Mouse (Mus musculus): ENCODE results near the gene Imp3. TPM values are rescaled to one million over a fixed set of nuclear protein-coding genes. Genes with fewer than 3 reads are reported as not detected.
"Not testable (repeated sequence)": the region's sequence is repeated elsewhere in the genome, so short reads cannot be mapped to it uniquely, and the experiment has no call there.

The Imp3 gene
- polyA plus RNA-seq, 2 experiments = 95.2 to 165 TPM

DNA sequence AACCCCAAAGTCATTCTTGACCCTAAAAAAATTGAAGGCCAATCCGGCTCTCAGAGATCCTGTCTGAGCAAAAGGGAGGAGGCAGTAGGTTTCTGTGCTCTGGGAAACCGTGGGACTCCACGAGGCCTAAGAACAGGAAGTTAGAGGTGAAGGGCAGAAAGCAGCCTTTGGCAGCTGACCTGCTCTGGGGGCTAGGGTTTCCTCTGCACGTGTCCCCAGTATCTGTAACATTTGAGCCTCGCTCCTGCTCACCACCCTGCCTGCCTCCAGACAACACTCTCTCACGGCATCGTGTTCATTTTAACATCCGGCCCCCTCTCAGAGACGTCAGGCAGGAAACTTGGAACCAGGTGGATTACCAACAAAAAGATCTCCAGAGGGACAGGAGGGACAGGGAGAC lies 36.7 kb upstream of the Imp3 start:
- Histone ChIP-seq H3K4me3 (replicated peaks; ENCODE audit: low read length) (no peak overlapping the region), H3K4me2 (replicated peaks; ENCODE audit: low read depth, low read length, severe bottlenecking) (no peak overlapping the region), H3K4me1 (ENCODE audit: control insufficient read depth, insufficient read depth, low read length) (peaks cover 4% of the 10 kb centered on the region; the same call in 1 of the 2 replicates), H3K9ac (ENCODE audit: low read depth, low read length, severe bottlenecking) (no peak overlapping the region), H3K9me3 (ENCODE audit: control insufficient read depth, low read length) (no peaks in the 10 kb centered on the region), H3K36me3 (ENCODE audit: control insufficient read depth, insufficient read depth, low read length) (no peaks in the 10 kb centered on the region; the same call in 1 of the 2 replicates), H3K27me3 (ENCODE audit: control insufficient read depth, insufficient read depth, low read length) (no peaks in the 10 kb centered on the region), H3K27ac (replicated peaks; ENCODE audit: low read depth, low read length) (no peak overlapping the region)
- DNase-seq (ENCODE audit: low spot score) (no peak), ATAC-seq (ENCODE audit: low FRiP score, low read depth) (no peak)
- 35% methylated on average over 9 of the region's 9 CpGs for WGBS
- TF ChIP-seq POLR2A (IDR thresholded peaks at IDR 0.05; ENCODE audit: borderline replicate concordance, extremely low read depth, insufficient read depth, insufficient read length) = no peak

DNA sequence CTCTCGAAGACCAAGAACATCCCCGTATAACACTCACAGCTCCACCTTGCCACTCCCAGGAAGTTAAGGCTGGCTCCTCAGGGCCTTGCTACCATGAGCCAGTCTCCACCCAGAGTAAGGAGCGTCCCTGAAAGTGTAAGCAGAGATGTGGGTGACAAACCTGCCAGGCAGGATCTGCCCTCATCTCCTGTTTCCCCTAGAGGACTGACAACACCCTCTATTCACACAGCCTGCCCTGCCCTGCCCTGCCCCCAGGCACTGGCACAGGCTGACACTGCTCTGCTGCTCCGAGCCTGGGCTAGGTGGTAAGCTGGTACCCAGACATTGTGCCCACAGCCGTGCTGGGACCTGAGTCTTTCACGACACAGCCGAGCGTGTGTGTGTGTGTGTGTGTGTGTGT lies 36.1 kb upstream of the Imp3 start:
- Histone ChIP-seq H3K4me1 (ENCODE audit: control insufficient read depth, insufficient read depth, low read length) (peaks cover 4% of the 10 kb centered on the region; the same call in 1 of the 2 replicates), H3K9me3 (ENCODE audit: control insufficient read depth, low read length) (no peaks in the 10 kb centered on the region), H3K27ac (replicated peaks; ENCODE audit: low read depth, low read length) (no peak overlapping the region), H3K4me3 (replicated peaks; ENCODE audit: low read length) (no peak overlapping the region), H3K4me2 (replicated peaks; ENCODE audit: low read depth, low read length, severe bottlenecking) (no peak overlapping the region), H3K9ac (ENCODE audit: low read depth, low read length, severe bottlenecking) (no peak overlapping the region), H3K27me3 (ENCODE audit: control insufficient read depth, insufficient read depth, low read length) (no peaks in the 10 kb centered on the region), H3K36me3 (ENCODE audit: control insufficient read depth, insufficient read depth, low read length) (no peaks in the 10 kb centered on the region; the same call in 1 of the 2 replicates)
- ATAC-seq (ENCODE audit: low FRiP score, low read depth) = no peak
- TF ChIP-seq POLR2A (IDR thresholded peaks at IDR 0.05; ENCODE audit: borderline replicate concordance, extremely low read depth, insufficient read depth, insufficient read length) = no peak
- no peak for DNase-seq (ENCODE audit: low spot score)
- 52% methylated on average over 8 of the region's 8 CpGs for WGBS

GRCm38 (mm10) chr9:56903662-56904061 lies 33.6 kb upstream of the Imp3 start:
- no peaks in the 10 kb centered on the region for H3K36me3 ChIP-seq (ENCODE audit: control insufficient read depth, insufficient read depth, low read length)
- no peak for TF ChIP-seq POLR2A (IDR thresholded peaks at IDR 0.05; ENCODE audit: borderline replicate concordance, extremely low read depth, insufficient read depth, insufficient read length)
- WGBS = 80% methylated on average over 3 of the region's 3 CpGs

GRCm38 (mm10) chr9:56907549-56907948 lies 29.7 kb upstream of the Imp3 start:
- WGBS = 87% methylated on average over 9 of the region's 9 CpGs

More at GRCm38 (mm10) chr9:56903662-56904061, 33.6 kb upstream of the Imp3 start:
- no peak for DNase-seq (ENCODE audit: low spot score)
- no peak overlapping the region for H3K9ac ChIP-seq (ENCODE audit: low read depth, low read length, severe bottlenecking)
- H3K27me3 ChIP-seq (ENCODE audit: control insufficient read depth, insufficient read depth, low read length) = no peaks in the 10 kb centered on the region
- H3K4me1 ChIP-seq (ENCODE audit: control insufficient read depth, insufficient read depth, low read length) = peaks cover 4% of the 10 kb centered on the region; the same call in 1 of the 2 replicates
- H3K4me2 ChIP-seq (replicated peaks; ENCODE audit: low read depth, low read length, severe bottlenecking) = no peak overlapping the region
- H3K27ac ChIP-seq (replicated peaks; ENCODE audit: low read depth, low read length) = no peak overlapping the region
- no peaks in the 10 kb centered on the region for H3K9me3 ChIP-seq (ENCODE audit: control insufficient read depth, low read length)
- no peak for ATAC-seq (ENCODE audit: low FRiP score, low read depth)
- no peak overlapping the region for H3K4me3 ChIP-seq (replicated peaks; ENCODE audit: low read length)

GRCm38 (mm10) chr9:56909991-56910390 lies 27.3 kb upstream of the Imp3 start:
- WGBS = 34% methylated on average over 4 of the region's 4 CpGs
- H3K9me3 ChIP-seq (ENCODE audit: control insufficient read depth, low read length); DNase-seq (ENCODE audit: low spot score); H3K9ac ChIP-seq (ENCODE audit: low read depth, low read length, severe bottlenecking); ATAC-seq (ENCODE audit: low FRiP score, low read depth); H3K27ac ChIP-seq (replicated peaks; ENCODE audit: low read depth, low read length); H3K27me3 ChIP-seq (ENCODE audit: control insufficient read depth, insufficient read depth, low read length); H3K4me1 ChIP-seq (ENCODE audit: control insufficient read depth, insufficient read depth, low read length); H3K36me3 ChIP-seq (ENCODE audit: control insufficient read depth, insufficient read depth, low read length); H3K4me3 ChIP-seq (replicated peaks; ENCODE audit: low read length); H3K4me2 ChIP-seq (replicated peaks; ENCODE audit: low read depth, low read length, severe bottlenecking): not testable (repeated sequence)

More at GRCm38 (mm10) chr9:56907549-56907948, 29.7 kb upstream of the Imp3 start:
- no peak for ATAC-seq (ENCODE audit: low FRiP score, low read depth)
- Histone ChIP-seq H3K4me3 (replicated peaks; ENCODE audit: low read length) (no peak overlapping the region), H3K9me3 (ENCODE audit: control insufficient read depth, low read length) (no peaks in the 10 kb centered on the region), H3K9ac (ENCODE audit: low read depth, low read length, severe bottlenecking) (no peak overlapping the region), H3K4me2 (replicated peaks; ENCODE audit: low read depth, low read length, severe bottlenecking) (no peak overlapping the region), H3K4me1 (ENCODE audit: control insufficient read depth, insufficient read depth, low read length) (no peaks in the 10 kb centered on the region), H3K36me3 (ENCODE audit: control insufficient read depth, insufficient read depth, low read length) (no peaks in the 10 kb centered on the region), H3K27me3 (ENCODE audit: control insufficient read depth, insufficient read depth, low read length) (no peaks in the 10 kb centered on the region), H3K27ac (replicated peaks; ENCODE audit: low read depth, low read length) (no peak overlapping the region)
- no peak for DNase-seq (ENCODE audit: low spot score)
- TF ChIP-seq POLR2A (IDR thresholded peaks at IDR 0.05; ENCODE audit: borderline replicate concordance, extremely low read depth, insufficient read depth, insufficient read length) = no peak

GRCm38 (mm10) chr9:56911017-56911416 lies 26.3 kb upstream of the Imp3 start:
- Histone ChIP-seq H3K36me3 (ENCODE audit: control insufficient read depth, insufficient read depth, low read length) (peaks cover 12% of the 10 kb centered on the region), H3K9ac (ENCODE audit: low read depth, low read length, severe bottlenecking) (no peak overlapping the region), H3K4me2 (replicated peaks; ENCODE audit: low read depth, low read length, severe bottlenecking) (no peak overlapping the region), H3K4me1 (ENCODE audit: control insufficient read depth, insufficient read depth, low read length) (no peaks in the 10 kb centered on the region), H3K27me3 (ENCODE audit: control insufficient read depth, insufficient read depth, low read length) (no peaks in the 10 kb centered on the region), H3K4me3 (replicated peaks; ENCODE audit: low read length) (no peak overlapping the region), H3K27ac (replicated peaks; ENCODE audit: low read depth, low read length) (no peak overlapping the region), H3K9me3 (ENCODE audit: control insufficient read depth, low read length) (no peaks in the 10 kb centered on the region)
- ATAC-seq (ENCODE audit: low FRiP score, low read depth) (no peak), DNase-seq (ENCODE audit: low spot score) (no peak)
- WGBS = 56% methylated on average over 1 of the region's 1 CpGs
- no peak for TF ChIP-seq POLR2A (IDR thresholded peaks at IDR 0.05; ENCODE audit: borderline replicate concordance, extremely low read depth, insufficient read depth, insufficient read length)
